Mouse (Mus musculus) embryo, embryonic 10.5 days (tissue): ENCODE results near the gene Brpf3.
"Not testable (repeated sequence)": the region's sequence is repeated elsewhere in the genome, so short reads cannot be mapped to it uniquely, and the experiment has no call there.

Source experiments
- DNase-seq: peaks from one replicate; pipeline ENCODE4 v3.0.0-alpha.2; 2015; ENCODE audit warnings: low spot score

The Brpf3 gene

GRCm38 (mm10) chr17:28799291-28800160 lies 1.4 kb upstream of the Brpf3 start:
- peak; percentile 38 for DNase-seq

- DNase-seq = peak; percentile 69
These were observed 614 bp upstream of the Brpf3 start for GRCm38 (mm10) chr17:28800281-28800670.

- DNase-seq = peak; percentile 100
These were observed 650 bp downstream of the Brpf3 start for GRCm38 (mm10) chr17:28801474-28802005.

DNA sequence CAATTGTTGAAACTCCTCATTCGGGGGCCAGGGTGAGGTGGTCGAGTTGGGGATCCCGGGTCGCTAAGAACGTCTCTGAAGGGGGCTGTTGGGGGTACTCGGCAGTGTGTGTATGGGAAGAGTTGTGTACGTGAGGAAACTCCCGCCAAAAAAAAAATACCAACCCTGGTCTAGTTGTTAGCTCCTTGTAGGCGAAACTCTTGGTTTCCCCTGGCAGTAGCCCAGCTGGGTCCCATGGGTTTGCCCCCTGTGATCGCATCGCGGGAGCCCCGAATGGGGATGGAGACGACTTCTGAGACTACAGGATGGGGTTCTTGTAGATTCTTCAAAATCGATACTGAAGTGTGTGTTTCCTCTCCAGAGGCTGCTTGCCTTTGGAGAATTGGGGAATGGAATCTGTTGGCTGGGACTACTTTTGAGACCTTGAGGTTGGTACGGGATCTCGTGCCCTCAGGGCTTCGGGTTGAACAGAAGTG lies 1.2 kb downstream of the Brpf3 start:
- no peak for DNase-seq

DNA sequence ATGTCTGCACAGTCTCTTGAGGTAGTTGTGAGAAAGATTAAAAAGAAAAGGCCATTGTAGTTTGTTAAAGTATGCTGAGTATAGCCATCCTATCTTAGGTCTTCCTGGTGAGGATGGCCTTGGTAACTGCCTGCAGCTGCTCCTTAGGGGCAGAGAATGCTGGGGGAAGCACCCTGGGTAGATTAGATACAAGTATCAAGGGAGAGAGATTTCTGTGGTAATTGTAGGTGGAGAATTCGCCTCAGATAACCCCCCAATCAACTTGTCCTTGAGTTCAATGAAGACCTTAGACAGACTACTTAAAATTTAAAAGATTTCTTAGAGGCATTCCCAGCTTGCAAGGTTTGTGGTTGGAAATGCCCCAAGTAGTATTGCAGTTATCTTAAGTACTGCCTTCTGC lies 2.4 kb downstream of the Brpf3 start:
- no peak for DNase-seq

DNA sequence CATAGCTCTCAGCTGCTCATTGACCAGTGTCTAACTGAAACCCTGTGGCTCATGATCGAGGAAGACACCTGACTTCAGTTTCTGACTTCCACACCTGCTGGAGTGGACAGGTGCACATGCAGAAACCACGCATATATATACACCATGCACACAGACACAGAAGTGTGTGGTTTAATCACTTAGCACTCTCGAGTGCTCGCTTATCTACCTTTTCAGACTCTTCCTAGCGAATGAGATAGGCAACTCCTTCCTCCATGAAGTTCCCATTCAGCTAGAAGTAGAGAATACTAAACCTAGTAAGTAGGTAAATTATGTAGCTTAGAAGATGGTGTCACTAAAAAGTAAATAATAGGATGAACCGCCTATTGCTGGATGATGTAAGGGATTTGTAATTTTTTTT lies 4.1 kb downstream of the Brpf3 start:
- DNase-seq = no peak

DNA sequence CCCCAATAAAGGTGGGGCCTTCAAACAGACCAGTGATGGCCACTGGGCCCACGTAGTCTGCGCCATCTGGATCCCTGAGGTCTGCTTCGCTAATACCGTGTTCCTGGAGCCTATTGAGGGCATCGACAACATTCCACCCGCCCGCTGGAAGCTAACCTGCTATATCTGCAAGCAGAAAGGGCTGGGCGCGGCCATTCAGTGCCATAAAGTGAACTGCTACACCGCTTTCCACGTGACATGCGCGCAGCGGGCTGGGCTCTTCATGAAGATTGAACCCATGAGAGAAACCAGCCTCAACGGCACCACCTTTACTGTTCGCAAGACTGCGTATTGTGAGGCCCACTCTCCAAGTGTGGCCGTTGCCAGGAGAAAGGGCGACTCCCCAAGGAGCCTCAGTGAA lies 5.9 kb downstream of the Brpf3 start:
- DNase-seq = no peak

DNA sequence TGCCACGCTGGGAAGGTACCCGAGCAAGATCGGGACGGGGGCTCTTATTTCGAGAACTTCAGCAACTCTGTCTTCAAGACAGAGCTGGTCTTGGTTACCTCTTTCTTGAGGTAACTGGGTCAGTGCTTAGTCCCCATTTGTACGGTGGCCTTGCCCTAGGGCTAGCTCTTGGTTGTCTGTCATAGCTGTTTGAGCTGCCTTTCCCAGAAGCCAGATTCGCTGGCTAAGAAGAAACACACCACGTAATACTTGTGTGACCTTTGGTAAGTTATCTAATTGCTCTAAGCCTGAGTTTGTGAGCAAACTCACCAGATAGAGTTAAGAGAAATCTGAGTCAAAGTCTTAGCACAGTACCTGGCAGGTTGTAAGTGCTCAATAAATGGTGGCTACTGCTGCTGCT lies 7.8 kb downstream of the Brpf3 start:
- DNase-seq = no peak

GRCm38 (mm10) chr17:28809175-28809831 lies 8.4 kb downstream of the Brpf3 start:
- DNase-seq = no peak

GRCm38 (mm10) chr17:28812345-28812744 lies 11.5 kb downstream of the Brpf3 start:
- DNase-seq = no peak

DNA sequence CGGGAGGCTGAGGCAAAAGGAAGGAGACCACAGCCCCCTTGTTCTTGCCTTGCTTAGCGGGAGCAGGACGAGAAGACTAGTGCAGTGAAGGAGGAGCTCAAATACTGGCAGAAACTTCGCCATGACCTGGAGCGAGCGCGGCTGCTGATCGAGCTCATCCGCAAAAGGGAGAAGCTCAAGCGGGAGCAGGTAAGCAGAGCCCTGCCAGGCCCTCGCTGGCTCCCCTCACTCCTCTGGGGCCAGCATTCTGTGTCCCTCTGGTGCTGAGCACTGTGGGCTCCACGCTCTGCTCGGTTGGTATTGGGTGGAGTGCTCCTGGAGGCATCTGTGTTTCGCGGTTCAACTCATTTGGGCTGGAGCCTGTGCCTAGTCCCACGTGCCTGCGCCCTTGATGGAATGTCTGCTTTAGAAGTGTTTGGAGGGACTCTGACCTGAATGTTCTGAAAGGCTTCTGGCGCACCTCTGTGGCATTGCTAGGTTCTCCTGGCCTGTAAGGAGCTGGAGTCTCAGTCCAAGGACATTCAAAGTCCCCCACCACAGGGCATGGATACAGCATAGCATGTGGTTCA lies 13.7 kb downstream of the Brpf3 start:
- DNase-seq = no peak

DNA sequence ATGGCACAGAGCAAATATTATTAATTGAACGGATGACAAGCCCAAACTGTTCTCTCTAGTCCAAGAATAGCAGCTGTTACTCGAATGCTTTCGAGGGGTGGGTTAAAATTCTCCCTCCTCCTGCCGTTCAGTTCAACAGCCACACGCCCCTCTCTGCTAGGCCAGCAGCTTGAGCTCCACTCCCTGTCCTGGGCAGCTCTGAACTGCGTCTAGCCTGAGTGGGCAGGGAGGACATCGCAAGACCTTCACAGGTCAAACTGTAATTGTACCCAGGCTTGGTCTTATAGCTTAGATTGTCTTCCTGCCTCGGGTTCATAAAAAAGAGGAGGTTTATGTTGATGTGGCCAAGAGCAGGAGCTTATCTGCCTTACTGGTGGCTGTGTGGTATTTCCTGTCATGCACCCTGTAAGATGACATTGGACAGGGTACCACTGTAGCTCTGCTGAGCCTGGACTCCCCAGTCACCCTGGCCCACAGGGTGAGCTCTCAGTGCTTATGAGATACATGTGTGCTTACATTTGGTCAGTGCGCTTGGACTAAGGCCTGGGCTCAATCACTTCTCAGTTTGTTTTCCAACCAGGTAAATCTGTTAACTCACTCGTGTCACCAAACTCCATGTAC lies 14.6 kb downstream of the Brpf3 start:
- DNase-seq = no peak

DNA sequence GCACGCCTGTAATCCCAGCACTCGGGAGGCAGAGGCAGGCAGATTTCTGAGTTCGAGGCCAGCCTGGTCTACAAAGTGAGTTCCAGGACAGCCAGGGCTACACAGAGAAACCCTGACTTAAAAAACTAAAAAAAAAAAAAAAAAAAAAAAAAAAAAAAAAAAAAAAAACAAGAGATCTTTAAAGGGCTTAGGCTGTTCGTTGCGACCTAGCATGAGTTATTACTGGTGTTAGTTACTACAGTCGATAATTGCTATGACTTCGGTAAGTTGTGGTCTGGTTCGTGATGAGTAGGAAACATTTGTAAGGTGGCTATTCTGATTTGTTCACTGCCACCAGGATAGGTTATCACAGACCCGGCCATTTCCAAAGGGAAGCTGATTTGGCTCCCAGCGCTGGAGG lies 15.4 kb downstream of the Brpf3 start:
- not testable (repeated sequence) for DNase-seq

GRCm38 (mm10) chr17:28816875-28817811 lies 16.3 kb downstream of the Brpf3 start:
- DNase-seq = no peak

DNA sequence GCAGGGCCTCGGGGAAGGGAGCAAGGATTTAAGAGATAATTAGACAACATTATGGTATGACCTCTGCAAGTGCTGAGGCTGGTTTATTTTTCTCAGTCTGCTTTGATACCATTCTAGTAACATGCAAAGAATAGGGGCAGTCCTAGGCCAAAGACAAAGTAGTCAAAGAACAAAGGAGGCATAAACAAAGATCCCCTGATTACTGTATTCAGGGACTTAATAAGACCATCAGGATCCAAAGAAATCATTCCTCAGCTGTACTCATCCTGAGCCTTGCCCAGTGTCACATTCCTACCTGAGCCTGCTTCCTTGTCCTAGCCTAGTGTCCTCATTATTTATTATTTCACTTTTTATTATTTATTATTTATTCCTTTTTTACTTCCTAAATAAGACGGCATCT lies 19.3 kb downstream of the Brpf3 start:
- DNase-seq = no peak

DNA sequence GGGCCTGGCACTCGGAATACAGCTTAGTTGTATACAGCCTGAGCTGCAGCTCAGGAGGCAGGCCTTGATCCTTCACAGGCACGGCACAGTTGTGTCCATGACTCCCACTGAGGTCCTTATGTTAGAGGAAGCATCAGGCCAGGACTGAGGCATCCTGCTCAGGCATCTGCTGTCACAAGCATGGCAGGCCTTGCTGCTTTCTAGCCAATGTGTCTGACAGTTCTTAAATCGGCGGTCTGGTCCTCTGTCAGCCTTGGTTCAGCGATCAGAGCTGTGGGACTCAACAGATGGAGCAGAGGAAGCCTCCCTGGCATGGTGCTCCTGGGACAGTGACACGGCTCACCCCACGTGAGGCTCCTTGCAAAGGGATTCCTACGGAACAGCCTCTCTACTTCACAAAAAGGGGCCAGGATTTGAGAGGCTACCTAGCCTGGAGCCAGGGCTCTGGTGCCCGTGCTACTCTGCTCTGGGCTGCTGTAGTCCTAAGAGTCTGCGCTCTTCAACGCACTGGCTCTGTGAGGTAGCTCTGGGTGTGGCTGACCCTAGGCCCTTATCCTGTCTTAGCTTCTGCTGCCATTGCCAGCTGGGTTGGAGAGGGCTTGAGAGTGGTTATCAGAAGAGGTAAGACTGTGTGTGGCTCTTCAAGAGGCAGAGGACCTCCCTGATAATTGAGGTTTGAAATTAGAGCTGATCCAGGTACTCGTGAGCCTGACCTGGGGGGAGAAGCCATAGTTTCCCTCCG lies 22.3 kb downstream of the Brpf3 start:
- DNase-seq = no peak

DNA sequence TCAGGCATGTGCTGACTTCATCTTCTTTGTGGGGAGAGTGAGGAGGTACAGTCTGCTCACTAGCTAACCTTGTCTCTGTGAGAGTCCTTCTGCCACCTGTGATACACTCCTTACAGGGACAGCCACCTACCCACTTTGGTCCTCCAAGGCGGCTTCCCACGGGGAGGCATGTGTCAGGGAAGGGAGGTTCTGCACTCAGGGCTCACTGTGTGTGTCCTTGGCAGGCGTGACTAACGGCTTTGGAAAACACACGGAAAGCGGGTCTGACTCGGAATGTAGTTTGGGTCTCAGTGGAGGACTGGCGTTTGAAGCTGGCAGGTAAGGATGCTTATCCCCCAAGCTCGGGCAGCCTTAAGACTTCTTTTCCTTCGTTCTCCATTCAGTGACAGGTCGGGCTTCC lies 22.9 kb downstream of the Brpf3 start:
- no peak for DNase-seq

DNA sequence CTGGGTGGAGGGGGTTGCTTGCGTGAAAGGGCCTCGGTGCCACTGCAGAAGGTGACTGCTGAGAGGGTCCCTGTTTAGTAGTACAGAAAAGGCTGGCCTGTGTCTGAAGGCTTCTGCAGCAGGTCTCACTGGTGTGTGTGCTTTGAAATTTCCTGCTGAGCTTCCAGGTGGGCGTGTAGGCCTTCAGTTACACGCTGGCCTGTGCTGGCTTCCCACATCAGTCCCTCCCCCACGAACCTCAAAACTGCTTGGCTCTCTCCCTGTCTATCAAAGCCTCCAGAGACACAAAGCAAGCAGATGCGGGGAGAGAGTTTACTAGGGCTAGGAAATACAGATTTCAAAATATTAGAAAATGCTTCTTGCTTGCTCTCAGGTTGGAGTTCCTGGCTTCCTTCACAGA lies 24.0 kb downstream of the Brpf3 start:
- DNase-seq = no peak

DNA sequence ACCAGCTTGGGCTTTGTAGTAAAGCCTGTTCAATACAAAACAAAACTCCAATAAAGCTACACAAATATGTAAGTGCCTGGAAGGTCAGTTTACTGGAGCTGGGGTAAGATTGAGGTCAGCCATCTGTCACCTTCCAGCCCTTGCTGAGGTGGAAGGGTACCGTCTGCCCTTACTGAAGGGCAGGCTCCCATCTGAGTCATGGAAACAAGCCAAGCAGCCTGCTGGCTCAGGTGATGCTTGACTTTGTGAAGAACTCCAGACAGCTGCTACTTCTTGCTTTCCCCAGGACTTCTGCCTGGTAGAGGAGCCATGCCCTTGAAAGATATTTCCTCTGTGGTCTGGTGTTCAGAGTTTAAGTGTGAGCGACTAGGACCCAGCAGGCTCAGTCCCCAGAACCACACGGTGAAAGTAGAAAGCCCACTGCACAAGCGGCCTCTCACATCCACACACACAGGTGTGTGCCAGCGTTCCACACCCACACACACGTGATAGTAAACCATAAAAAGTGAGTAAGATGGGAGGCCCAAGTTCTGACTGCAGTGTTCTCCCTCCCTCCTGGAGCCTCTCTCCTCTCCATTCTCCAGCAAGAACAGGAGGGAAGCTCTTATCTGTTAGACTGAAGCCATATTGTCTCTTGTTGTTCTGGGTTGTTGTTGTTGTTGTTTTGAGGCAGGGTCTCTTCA lies 24.6 kb downstream of the Brpf3 start:
- DNase-seq = no peak

DNA sequence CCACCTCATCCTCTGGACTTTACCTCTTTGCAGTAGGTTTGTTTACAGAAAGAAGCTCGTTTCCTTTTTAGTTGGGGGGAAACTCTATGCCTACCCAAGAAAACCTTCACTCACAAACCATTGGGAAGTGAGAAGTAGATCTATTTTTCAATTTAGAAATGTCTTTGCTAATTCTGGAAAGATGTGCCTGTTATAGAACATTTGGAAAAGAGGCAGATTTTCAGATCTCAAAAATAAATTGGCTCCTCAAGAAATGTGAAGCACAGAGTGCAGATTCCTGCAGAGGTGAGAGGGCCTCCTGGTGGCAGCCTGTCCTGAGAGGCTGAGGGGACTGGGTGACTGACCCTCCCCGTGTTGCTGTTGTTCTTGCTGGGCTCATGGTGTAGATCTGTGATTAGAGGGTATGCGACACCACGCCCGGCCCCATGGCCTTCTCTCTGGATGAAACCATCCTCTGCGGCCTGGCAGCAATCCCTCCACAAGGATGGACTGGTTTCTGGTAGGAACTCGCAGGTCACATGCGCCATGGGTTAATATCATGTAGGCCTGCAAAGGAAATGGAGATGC lies 26.9 kb downstream of the Brpf3 start:
- DNase-seq = no peak
